Comparison of ENCODE assay signal across 24 mouse cellular contexts in the genomic region with DNA sequence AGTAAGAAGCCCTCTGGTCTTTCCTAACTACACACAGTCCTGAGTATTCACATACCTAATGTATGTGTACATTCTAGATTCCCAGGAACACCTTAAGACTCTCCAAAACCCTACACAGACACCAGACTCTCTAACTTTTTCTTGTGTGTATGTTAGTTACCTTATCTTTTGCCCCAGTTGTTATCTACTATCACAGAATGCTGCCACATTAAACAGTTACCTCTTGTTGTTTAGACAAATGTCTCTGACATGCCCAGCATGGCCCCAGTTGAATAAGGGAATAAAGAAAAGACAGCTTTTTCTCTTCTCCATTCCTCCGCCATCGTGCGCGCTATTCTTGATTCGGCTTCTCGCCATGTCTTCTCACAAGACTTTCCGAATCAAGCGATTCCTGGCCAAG. TPM values are rescaled to one million over a fixed set of nuclear protein-coding genes. Genes with fewer than 3 reads are reported as not detected.
DNase-seq lines count a peak whose midpoint lies in the region; ATAC-seq and TF ChIP-seq lines count a peak whose summit lies in the region.
"Had no signal": no experiment of that assay in that cellular context is flagged by ENCODE, and none has a peak within 500 bp of the region (broad histone marks: within the 10 kb centered on the region; RNA-seq: fewer than 3 reads in every experiment).

No protein-coding gene starts in this region.

- peak in 1 of 2 experiments; percentile 34; a peak in 1 of 4 replicates for TF ChIP-seq EP300 in MEL (IDR thresholded peaks at IDR 0.05; ENCODE audit: low read depth in 1 of 2, low read length in 2 of 2)

- peaks cover 2% of the 10 kb centered on the region in 2 experiments; a peak in 3 of 4 replicates for H3K27me3 ChIP-seq in MEL (ENCODE audit: control insufficient read depth in 1 of 2, insufficient read depth in 2 of 2, low read length in 2 of 2)
- H3K27me3 ChIP-seq: embryonic facial prominence, embryonic 13.5 days; embryonic facial prominence, embryonic 15.5 days; forebrain, embryonic 12.5 days had no signal

- no peak for DNase-seq in left cerebral cortex, adult 2 months (ENCODE audit: extremely low spot score in 1 of 2, low spot score in 2 of 2)
- DNase-seq in left cerebral cortex, adult 9 months (ENCODE audit: low spot score in 2 of 2), result no peak
- DNase-seq in MEL (ENCODE audit: low read depth, low spot score) (no peak), MN1 (ENCODE audit: low spot score) (no peak)
- DNase-seq in embryo, embryonic 11 days, result no peak
- DNase-seq: adrenal gland, adult 2 months; adrenal gland, postnatal 10 days; adrenal gland, postnatal 36 days; cerebellum, adult 11-12 months; cerebellum, adult 2 months; cerebellum, adult 9-10 months; cerebellum, postnatal 10 days; cerebellum, postnatal 25 days had no signal

- H3K4me3 ChIP-seq in left cerebral cortex, adult 2 months, result no peak overlapping the region
- H3K4me3 ChIP-seq in MEL (ENCODE audit: control insufficient read depth in 1 of 2, insufficient read depth in 1 of 2, low read depth in 2 of 2, low read length in 2 of 2), result no peak overlapping the region
- H3K4me3 ChIP-seq: embryonic facial prominence, embryonic 13.5 days; embryonic facial prominence, embryonic 15.5 days; erythroblast, embryonic 14.5 days; forebrain, embryonic 10.5 days; forebrain, embryonic 12.5 days had no signal

- H3K9me3 ChIP-seq in MEL (replicated peaks; ENCODE audit: insufficient read depth, low read length), result no peaks in the 10 kb centered on the region
- H3K9me3 ChIP-seq: embryonic facial prominence, embryonic 13.5 days; embryonic facial prominence, embryonic 15.5 days; forebrain, embryonic 10.5 days; forebrain, embryonic 12.5 days had no signal

- no peaks in the 10 kb centered on the region for H3K79me2 ChIP-seq in MEL (ENCODE audit: control insufficient read depth, insufficient read depth, low read length, poor library complexity)

- TF ChIP-seq POLR2A in MEL (IDR thresholded peaks at IDR 0.05; ENCODE audit: control insufficient read depth in 1 of 2, insufficient read depth in 1 of 2, low read depth in 1 of 2, low read length in 2 of 2, poor library complexity in 1 of 2), result no peak

- H3K4me1 ChIP-seq in MEL (ENCODE audit: control insufficient read depth in 1 of 2, insufficient read depth in 2 of 2, low read length in 2 of 2), result no peaks in the 10 kb centered on the region
- H3K4me1 ChIP-seq: forebrain, embryonic 10.5 days; forebrain, embryonic 12.5 days had no signal

- TF ChIP-seq CTCF in left cerebral cortex, adult 2 months (IDR thresholded peaks at IDR 0.05), result no peak
- TF ChIP-seq CTCF in MEL (IDR thresholded peaks at IDR 0.05 in 2 of 3, conservative IDR thresholded peaks at IDR 0.05 in 1 of 3; ENCODE audit: control insufficient read depth in 1 of 3, insufficient read depth in 1 of 3, low read depth in 2 of 3, low read length in 3 of 3, poor library complexity in 1 of 3, severe bottlenecking in 1 of 3), result no peak

- H3K36me3 ChIP-seq in MEL (ENCODE audit: control insufficient read depth in 1 of 2, insufficient read depth in 2 of 2, low read length in 2 of 2), result no peaks in the 10 kb centered on the region
- H3K36me3 ChIP-seq: embryonic facial prominence, embryonic 13.5 days; embryonic facial prominence, embryonic 15.5 days; forebrain, embryonic 10.5 days; forebrain, embryonic 12.5 days had no signal

- H3K27ac ChIP-seq in left cerebral cortex, adult 2 months, result peak overlapping the region; percentile 11; the same call in 1 of the 2 replicates
- H3K27ac ChIP-seq in MEL (ENCODE audit: control insufficient read depth, low read depth, low read length), result no peak overlapping the region
- H3K27ac ChIP-seq: embryonic facial prominence, embryonic 13.5 days; embryonic facial prominence, embryonic 15.5 days; forebrain, embryonic 10.5 days; forebrain, embryonic 12.5 days had no signal

- intact Hi-C loops in left cerebral cortex, adult 2 months (cut with DNase I), result no loop called here

- ATAC-seq in megakaryocyte progenitor cell, adult 5-6 weeks (replicated peaks; ENCODE audit: poor library complexity), result peak; percentile 37; the same call in 1 of the 2 replicates
- ATAC-seq: forebrain, embryonic 14.5 days; forebrain, embryonic 16.5 days had no signal

- no peak overlapping the region for H3K9ac ChIP-seq in MEL (ENCODE audit: control insufficient read depth, low read depth, low read length, poor library complexity, severe bottlenecking)
- H3K9ac ChIP-seq: embryonic facial prominence, embryonic 13.5 days; embryonic facial prominence, embryonic 15.5 days; forebrain, embryonic 12.5 days had no signal

- no peak for TF ChIP-seq RAD21 in MEL (IDR thresholded peaks at IDR 0.05; ENCODE audit: low read depth, low read length)

TF ChIP-seq in MEL, 35 proteins besides CTCF, POLR2A, EP300 and RAD21:
- TF ChIP-seq ZMIZ1 (IDR thresholded peaks at IDR 0.05; ENCODE audit: low read depth, low read length) (no peak), ZC3H11A (IDR thresholded peaks at IDR 0.05; ENCODE audit: low read depth, low read length) (no peak), KAT2A (conservative IDR thresholded peaks at IDR 0.05; ENCODE audit: low read depth, low read length) (no peak), MYC (IDR thresholded peaks at IDR 0.05; ENCODE audit: low read depth, low read length) (no peak), CHD2 (IDR thresholded peaks at IDR 0.05; ENCODE audit: low read length) (no peak), USF2 (IDR thresholded peaks at IDR 0.05; ENCODE audit: borderline replicate concordance in 1 of 2, insufficient read depth in 1 of 2, low read depth in 1 of 2, low read length in 2 of 2) (no peak), RCOR1 (IDR thresholded peaks at IDR 0.05; ENCODE audit: low read depth, low read length) (no peak), ZNF384 (IDR thresholded peaks at IDR 0.05; ENCODE audit: low read depth, low read length) (no peak), CHD1 (IDR thresholded peaks at IDR 0.05; ENCODE audit: low read depth, low read length) (no peak), SIN3A (IDR thresholded peaks at IDR 0.05; ENCODE audit: low read length) (no peak), TCF12 (IDR thresholded peaks at IDR 0.05; ENCODE audit: low read depth, low read length) (peak; percentile 36; the same call in 1 of the 2 replicates), GATA1 (IDR thresholded peaks at IDR 0.05; ENCODE audit: low read depth, low read length) (peak; percentile 59)
TF ChIP-seq in MEL: peak in this region for 2.

RNA-seq across cellular contexts. Expression of a gene that starts 9.4 kb away (rescaled TPM):
- 10 to 100 TPM; 35.3 to 39.2 TPM for total RNA-seq in left cerebral cortex, adult 2 months (2021)
- total RNA-seq in MEL (2012; rRNA removed), result 10.4 and 12.8 TPM in 2 replicates
- 10 to 100 TPM in 1 of 2 experiments, not detected in 1; 49.6 TPM for polyA plus RNA-seq in MEL (2012; ENCODE audit: insufficient read depth in 1 of 2, insufficient read length in 2 of 2, low read depth in 1 of 2, low replicate concordance in 2 of 2, missing spikeins in 1 of 2)
- 149 and 164 TPM in 2 replicates for total RNA-seq in megakaryocyte progenitor cell, adult 5-6 weeks (2015)
- 35.3 and 55.5 TPM in 2 replicates for total RNA-seq in megakaryocyte progenitor cell, adult 5-6 weeks (2017)

RNA-seq across cellular contexts. Expression of a gene that starts 9.8 kb away (rescaled TPM):
- total RNA-seq in left cerebral cortex, adult 2 months (2021), result 1 to 10 TPM in 1 of 2 experiments, not detected in 1; 2.1 TPM
- 0.20 TPM in 1 of 2 replicates, not detected in the other for total RNA-seq in MEL (2012; rRNA removed)
- under 1 TPM in 1 of 2 experiments, not detected in 1; 0.52 TPM for polyA plus RNA-seq in MEL (2012; ENCODE audit: insufficient read depth in 1 of 2, insufficient read length in 2 of 2, low read depth in 1 of 2, low replicate concordance in 2 of 2, missing spikeins in 1 of 2)
- total RNA-seq in megakaryocyte progenitor cell, adult 5-6 weeks (2015), result 0.78 TPM in 1 of 2 replicates, not detected in the other
- total RNA-seq in megakaryocyte progenitor cell, adult 5-6 weeks (2017), result not detected in 2 replicates
- total RNA-seq: ES-E14 had no signal
- polyA plus RNA-seq: adrenal gland, adult 2 months; C2C12; cerebellum, adult 2 months; cortical plate, adult 2 months; embryonic facial prominence, embryonic 13.5 days; embryonic facial prominence, embryonic 15.5 days; forebrain, embryonic 10.5 days; forebrain, embryonic 12.5 days; forebrain, embryonic 14.5 days; forebrain, embryonic 16.5 days had no signal

RNA-seq across cellular contexts. Expression of a gene that starts 37.5 kb away (rescaled TPM):
- total RNA-seq in left cerebral cortex, adult 2 months (2021), result 10 to 100 TPM; 11.1 to 14.8 TPM
- total RNA-seq in MEL (2012; rRNA removed), result 513 and 583 TPM in 2 replicates
- 10 to 100 TPM in 1 of 2 experiments, not detected in 1; 59.4 TPM for polyA plus RNA-seq in MEL (2012; ENCODE audit: insufficient read depth in 1 of 2, insufficient read length in 2 of 2, low read depth in 1 of 2, low replicate concordance in 2 of 2, missing spikeins in 1 of 2)
- 58.2 and 76.2 TPM in 2 replicates for total RNA-seq in megakaryocyte progenitor cell, adult 5-6 weeks (2015)
- 57.1 and 73.8 TPM in 2 replicates for total RNA-seq in megakaryocyte progenitor cell, adult 5-6 weeks (2017)
